Mouse (Mus musculus) forebrain, embryonic 16.5 days (tissue): Measurements from ENCODE around the gene Rai14. TPM values are rescaled to one million over a fixed set of nuclear protein-coding genes. Genes with fewer than 3 reads are reported as not detected.

Experiments
- ATAC-seq: fragments of 200-750 bp; cut with Nextera tagmentation; 2 replicates; pipeline ENCODE4 v1.8.0; 2017; ENCODE audit warnings: mild to moderate bottlenecking, moderate library complexity
- H3K27ac ChIP-seq: fragments of 300-500 bp; sonication (generic); 2 replicates; pipeline ENCODE4 v1.5.1; 2014; ENCODE audit warnings: low read length, control low read depth
- H3K27me3 ChIP-seq: fragments of 300-500 bp; sonication (generic); replicated peaks from 2 replicates; pipeline ENCODE4 v1.6.1; 2014; ENCODE audit warnings: low read length; ENCODE audit not compliant: control insufficient read depth, insufficient read depth
- H3K36me3 ChIP-seq: fragments of 300-500 bp; sonication (generic); 2 replicates; pipeline ENCODE4 v1.6.1; 2014; ENCODE audit not compliant: control insufficient read depth, insufficient read depth
- H3K4me1 ChIP-seq: fragments of 300-500 bp; sonication (generic); replicated peaks from 2 replicates; pipeline ENCODE4 v1.6.1; 2014; ENCODE audit warnings: low read length; ENCODE audit not compliant: control insufficient read depth, insufficient read depth
- H3K4me2 ChIP-seq: fragments of 300-500 bp; sonication (generic); 2 replicates; pipeline ENCODE4 v1.6.1; 2014; ENCODE audit warnings: mild to moderate bottlenecking, low read length, control low read depth
- H3K4me3 ChIP-seq: fragments of 300-500 bp; sonication (generic); replicated peaks from 2 replicates; pipeline ENCODE4 v1.5.1; 2014; ENCODE audit warnings: mild to moderate bottlenecking, low read length, control low read depth
- H3K9ac ChIP-seq: fragments of 300-500 bp; sonication (generic); replicated peaks from 2 replicates; pipeline ENCODE4 v1.6.1; 2014; ENCODE audit warnings: low read depth, low read length, control low read depth
- H3K9me3 ChIP-seq: fragments of 300-500 bp; sonication (generic); 2 replicates; pipeline ENCODE4 v1.6.1; 2016; ENCODE audit warnings: low read length; ENCODE audit not compliant: control insufficient read depth
- WGBS: fragments of 180-500 bp; shearing (Covaris S2); extraction: QIAGEN DNeasy Blood & Tissue Kit; methylation state at CpG from one replicate; pipeline ENCODE4 v1.1.7; 2014; 5-methylcytosine and 5-hydroxymethylcytosine counted together
- polyA plus RNA-seq: library from polyadenylated mRNA; unstranded; fragments of >200 nt; fragmentation: Nextera tagmentation; extraction: Ambion mirVana; gene quantifications from 2 replicates; pipeline ENCODE4 v1.2.1, GENCODE M21; 2015

Gene Rai14
- polyA plus RNA-seq, 1 experiment from 2014 or later: 33.3 TPM

GRCm38 (mm10) chr15:10715966-10716365, 1.5 kb upstream of the Rai14 start:
- Histone ChIP-seq H3K27ac (no peak overlapping the region), H3K9me3 (no peaks in the 10 kb centered on the region), H3K4me3 (no peak overlapping the region), H3K27me3 (no peaks in the 10 kb centered on the region), H3K36me3 (no peaks in the 10 kb centered on the region), H3K4me2 (no peak overlapping the region), H3K4me1 (peaks cover 23% of the 10 kb centered on the region), H3K9ac (no peak overlapping the region)
- 7% methylated on average over 5 of the region's 5 CpGs for WGBS
- no peak for ATAC-seq

DNA sequence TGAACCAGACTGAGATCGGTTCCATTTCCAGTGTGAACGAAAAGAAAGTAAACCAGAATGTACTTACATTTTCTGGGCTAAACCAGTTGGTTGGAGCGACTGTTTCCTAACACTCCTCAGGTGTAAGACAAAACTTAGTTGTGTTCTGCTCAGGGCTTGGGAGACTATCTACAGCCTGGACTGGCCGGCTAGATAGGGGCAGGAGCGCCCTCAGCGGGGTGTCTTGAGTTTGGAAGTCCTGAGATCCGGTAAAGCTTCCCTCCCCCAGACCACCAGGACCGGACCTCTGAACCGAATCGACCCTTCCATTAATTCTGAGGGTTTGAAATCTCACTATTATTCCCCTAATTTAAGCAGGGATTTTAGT, 698 bp upstream of the Rai14 start:
- peaks cover 24% of the 10 kb centered on the region for H3K4me1 ChIP-seq
- no peak overlapping the region; the same call in 1 of the 2 replicates for H3K27ac ChIP-seq
- no peaks in the 10 kb centered on the region for H3K27me3 ChIP-seq
- H3K36me3 ChIP-seq: no peaks in the 10 kb centered on the region
- 1% methylated on average over 10 of the region's 10 CpGs for WGBS
- H3K4me3 ChIP-seq: peak overlapping the region; percentile 78
- peak overlapping the region; percentile 83; the same call in 1 of the 2 replicates for H3K9ac ChIP-seq
- ATAC-seq: peak; percentile 31
- H3K9me3 ChIP-seq: no peaks in the 10 kb centered on the region
- H3K4me2 ChIP-seq: peak overlapping the region; percentile 64

- WGBS: under 1% methylated on average over 31 of the region's 35 CpGs
- Histone ChIP-seq H3K9me3 (no peaks in the 10 kb centered on the region), H3K27me3 (no peaks in the 10 kb centered on the region), H3K4me2 (peak overlapping the region; percentile 64), H3K9ac (peak overlapping the region; percentile 83), H3K27ac (peak overlapping the region; percentile 69), H3K4me1 (peaks cover 24% of the 10 kb centered on the region), H3K4me3 (peak overlapping the region; percentile 78), H3K36me3 (no peaks in the 10 kb centered on the region)
- ATAC-seq: peak; percentile 60
Observed at GRCm38 (mm10) chr15:10713626-10714316, 653 bp downstream of the Rai14 start.

- Histone ChIP-seq H3K27me3 (no peaks in the 10 kb centered on the region), H3K27ac (peak overlapping the region; percentile 69), H3K36me3 (no peaks in the 10 kb centered on the region), H3K9ac (peak overlapping the region; percentile 83), H3K4me1 (peaks cover 24% of the 10 kb centered on the region), H3K4me2 (peak overlapping the region; percentile 64), H3K9me3 (no peaks in the 10 kb centered on the region), H3K4me3 (peak overlapping the region; percentile 78)
- peak; percentile 9; the same call in 1 of the 2 replicates for ATAC-seq
- WGBS: 3% methylated on average over 13 of the region's 13 CpGs
Observed at GRCm38 (mm10) chr15:10713181-10713625, 1.2 kb downstream of the Rai14 start.

GRCm38 (mm10) chr15:10712288-10712687, 2.1 kb downstream of the Rai14 start:
- no peak for ATAC-seq
- Histone ChIP-seq H3K4me1 (peaks cover 24% of the 10 kb centered on the region), H3K27me3 (no peaks in the 10 kb centered on the region), H3K9ac (no peak overlapping the region; the same call in 1 of the 2 replicates), H3K27ac (no peak overlapping the region), H3K4me3 (peak overlapping the region; percentile 78), H3K4me2 (peak overlapping the region; percentile 64), H3K36me3 (no peaks in the 10 kb centered on the region), H3K9me3 (no peaks in the 10 kb centered on the region)
- 73% methylated on average over 3 of the region's 3 CpGs for WGBS

GRCm38 (mm10) chr15:10711231-10711630, 3.2 kb downstream of the Rai14 start:
- 44% methylated on average over 6 of the region's 6 CpGs for WGBS
- peak overlapping the region; percentile 64 for H3K4me2 ChIP-seq
- H3K9ac ChIP-seq: no peak overlapping the region

DNA sequence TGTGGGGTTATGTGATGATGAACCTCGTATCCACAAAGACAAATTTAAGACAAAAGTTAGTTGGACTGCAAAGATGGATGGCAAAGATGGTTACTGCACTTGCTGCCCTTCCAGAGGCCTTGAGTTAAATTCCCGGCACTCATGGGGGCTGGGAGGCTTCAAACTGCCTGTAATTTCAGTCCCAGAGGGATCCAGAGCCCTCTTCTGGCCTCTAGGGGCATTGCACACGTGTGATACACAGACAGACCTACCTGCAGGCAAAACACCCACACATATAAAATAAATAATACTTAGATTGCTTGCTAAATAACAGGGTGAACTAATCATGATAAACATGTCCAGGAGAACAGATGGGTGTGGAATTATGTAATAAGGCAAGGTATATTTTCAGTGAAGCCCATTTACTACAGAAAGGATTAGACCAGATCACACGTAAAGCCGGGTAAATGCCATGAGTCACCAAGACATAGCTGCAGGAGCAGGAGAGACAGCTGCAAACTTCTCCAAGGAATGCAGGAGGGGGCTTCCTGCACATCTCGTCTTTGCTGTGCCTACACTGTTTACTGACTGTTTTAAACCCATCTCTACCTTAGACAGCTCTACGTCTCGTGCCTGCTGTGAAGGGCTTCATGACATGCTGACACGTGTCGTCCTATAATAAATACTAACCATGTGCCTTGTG, 5.7 kb downstream of the Rai14 start:
- ATAC-seq: no peak
- 92% methylated on average over 10 of the region's 10 CpGs for WGBS
- H3K4me1 ChIP-seq: peaks cover 23% of the 10 kb centered on the region

More at GRCm38 (mm10) chr15:10711231-10711630, 3.2 kb downstream of the Rai14 start:
- no peak overlapping the region for H3K4me3 ChIP-seq
- H3K36me3 ChIP-seq: no peaks in the 10 kb centered on the region
- no peak overlapping the region for H3K27ac ChIP-seq
- H3K9me3 ChIP-seq: no peaks in the 10 kb centered on the region
- no peaks in the 10 kb centered on the region for H3K27me3 ChIP-seq
- no peak for ATAC-seq
- H3K4me1 ChIP-seq: peaks cover 24% of the 10 kb centered on the region

DNA sequence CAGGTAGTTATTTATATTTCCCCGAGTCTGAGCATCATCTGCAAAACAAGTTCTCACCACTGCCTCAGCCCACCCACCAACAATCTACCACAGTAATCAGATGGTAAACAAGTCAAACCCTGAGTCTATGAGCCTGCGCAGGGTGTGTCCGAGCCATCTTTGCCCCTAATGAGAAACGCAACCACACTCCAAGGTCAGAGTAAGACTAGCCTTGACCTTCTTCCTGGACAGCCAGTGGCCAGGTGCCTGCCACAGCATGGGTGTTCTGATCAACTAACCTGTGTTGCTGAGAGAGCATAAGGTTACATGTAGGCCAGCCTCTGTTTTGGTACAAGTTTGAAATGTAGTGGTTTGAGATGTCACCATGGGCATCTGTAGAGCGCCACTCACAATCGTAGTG, 7.3 kb downstream of the Rai14 start:
- H3K27ac ChIP-seq: no peak overlapping the region
- no peak overlapping the region for H3K4me2 ChIP-seq
- 96% methylated on average over 6 of the region's 6 CpGs for whole genome bisulfite sequencing
- H3K36me3 ChIP-seq: no peaks in the 10 kb centered on the region
- H3K9me3 ChIP-seq: no peaks in the 10 kb centered on the region
- no peak for ATAC-seq
- no peak overlapping the region for H3K9ac ChIP-seq
- peaks cover 14% of the 10 kb centered on the region for H3K4me1 ChIP-seq
- no peaks in the 10 kb centered on the region for H3K27me3 ChIP-seq
- H3K4me3 ChIP-seq: no peak overlapping the region

More for the DNA sequence above, 5.7 kb downstream of the Rai14 start:
- Histone ChIP-seq H3K9ac (no peak overlapping the region), H3K4me3 (no peak overlapping the region), H3K27ac (no peak overlapping the region), H3K4me2 (no peak overlapping the region), H3K36me3 (no peaks in the 10 kb centered on the region), H3K27me3 (no peaks in the 10 kb centered on the region), H3K9me3 (no peaks in the 10 kb centered on the region)

GRCm38 (mm10) chr15:10706414-10706813, 8.0 kb downstream of the Rai14 start:
- 84% methylated on average over 8 of the region's 8 CpGs for WGBS
- Histone ChIP-seq H3K9ac (no peak overlapping the region), H3K9me3 (no peaks in the 10 kb centered on the region), H3K36me3 (no peaks in the 10 kb centered on the region), H3K4me1 (peaks cover 13% of the 10 kb centered on the region), H3K27me3 (no peaks in the 10 kb centered on the region), H3K4me3 (no peak overlapping the region), H3K27ac (no peak overlapping the region), H3K4me2 (no peak overlapping the region)
- ATAC-seq: no peak
